Mouse (Mus musculus) heart, postnatal 0 days (tissue): ENCODE measurements around the gene Kirrel2. TPM values are rescaled to one million over a fixed set of nuclear protein-coding genes. Genes with fewer than 3 reads are reported as not detected.
"Not testable (repeated sequence)": the region's sequence is repeated elsewhere in the genome, so short reads cannot be mapped to it uniquely, and the experiment has no call there.

Source experiments
- ATAC-seq: fragments of 200-750 bp; cut with Nextera tagmentation; 2 replicates; pipeline ENCODE4 v1.8.0; 2017; ENCODE audit warnings: low read depth, moderate number of reproducible peaks, moderate library complexity; ENCODE audit not compliant: insufficient read depth
- DNase-seq: peaks from one replicate; pipeline ENCODE4 v3.0.0-alpha.2; 2016; ENCODE audit warnings: low spot score
- H3K27ac ChIP-seq: fragments of 300-500 bp; sonication (generic); 2 replicates; pipeline ENCODE4 v1.5.1; 2014; ENCODE audit warnings: low read depth, mild to moderate bottlenecking
- H3K27me3 ChIP-seq: fragments of 300-500 bp; sonication (generic); 2 replicates; pipeline ENCODE4 v1.6.1; 2014; ENCODE audit warnings: low read length, mixed read lengths; ENCODE audit not compliant: control insufficient read depth, insufficient read depth
- H3K36me3 ChIP-seq: fragments of 300-500 bp; sonication (generic); replicated peaks from 2 replicates; pipeline ENCODE4 v1.6.1; 2014; ENCODE audit warnings: low read length, mixed read lengths; ENCODE audit not compliant: control insufficient read depth, insufficient read depth
- H3K4me1 ChIP-seq: fragments of 300-500 bp; sonication (generic); 2 replicates; pipeline ENCODE4 v1.6.1; 2014; ENCODE audit warnings: antibody characterized with exemption; ENCODE audit not compliant: control insufficient read depth, insufficient read depth
- H3K4me2 ChIP-seq: fragments of 300-500 bp; sonication (generic); 2 replicates; pipeline ENCODE4 v1.6.1; 2014; ENCODE audit warnings: low read depth, mild to moderate bottlenecking, low read length, moderate library complexity
- H3K4me3 ChIP-seq: fragments of 300-500 bp; sonication (generic); 2 replicates; pipeline ENCODE4 v1.5.1; 2014; ENCODE audit warnings: low read depth, low read length
- H3K9ac ChIP-seq: fragments of 300-500 bp; sonication (generic); replicated peaks from 2 replicates; pipeline ENCODE4 v1.6.1; 2014; ENCODE audit warnings: low read depth, low read length, mixed read lengths
- H3K9me3 ChIP-seq: fragments of 300-500 bp; sonication (generic); replicated peaks from 2 replicates; pipeline ENCODE4 v1.6.1; 2016; ENCODE audit warnings: low read length; ENCODE audit not compliant: control insufficient read depth
- CTCF ChIP-seq: IDR thresholded peaks from 2 replicates; pipeline ENCODE4 v1.5.1; 2016; ENCODE audit warnings: antibody characterized with exemption, control low read depth, low read depth
- EP300 ChIP-seq: IDR thresholded peaks from 2 replicates; pipeline ENCODE4 v1.6.1; 2016; ENCODE audit warnings: antibody characterized with exemption, low read depth
- WGBS: fragments of 180-500 bp; shearing (Covaris S2); extraction: QIAGEN DNeasy Blood & Tissue Kit; methylation state at CpG from one replicate; pipeline ENCODE4 v1.1.7; 2014; 5-methylcytosine and 5-hydroxymethylcytosine counted together
- polyA plus RNA-seq: library from polyadenylated mRNA; unstranded; fragments of >200 nt; fragmentation: Nextera tagmentation; extraction: Ambion mirVana; gene quantifications from 2 replicates; pipeline ENCODE4 v1.2.1, GENCODE M21; 2015
- total RNA-seq: library from RNA; depleted of rRNA; stranded (reverse); fragments of >200 nt; gene quantifications from 2 replicates; pipeline ENCODE4 v1.2.3, GENCODE M21; 2014; ENCODE audit warnings: low replicate concordance

The Kirrel2 gene
- total and polyA plus RNA-seq, 2 experiments from 2014 or later, result 0.15 TPM; not detected in 1

GRCm38 (mm10) chr7:30490957-30491307 is 33.4 kb upstream of the Kirrel2 start:
- no peak for ATAC-seq
- Histone ChIP-seq H3K4me2 (no peak overlapping the region), H3K27me3 (0 out of 2 replicates have a peak, but pooled peaks cover 10% of the 10 kb centered on the region), H3K27ac (no peak overlapping the region), H3K9me3 (no peaks in the 10 kb centered on the region), H3K9ac (no peak overlapping the region), H3K4me1 (no peaks in the 10 kb centered on the region), H3K36me3 (no peaks in the 10 kb centered on the region), H3K4me3 (no peak overlapping the region)
- TF ChIP-seq CTCF (no peak), EP300 (no peak)
- DNase-seq, result no peak
- 13% methylated on average over 6 of the region's 6 CpGs for WGBS

DNA sequence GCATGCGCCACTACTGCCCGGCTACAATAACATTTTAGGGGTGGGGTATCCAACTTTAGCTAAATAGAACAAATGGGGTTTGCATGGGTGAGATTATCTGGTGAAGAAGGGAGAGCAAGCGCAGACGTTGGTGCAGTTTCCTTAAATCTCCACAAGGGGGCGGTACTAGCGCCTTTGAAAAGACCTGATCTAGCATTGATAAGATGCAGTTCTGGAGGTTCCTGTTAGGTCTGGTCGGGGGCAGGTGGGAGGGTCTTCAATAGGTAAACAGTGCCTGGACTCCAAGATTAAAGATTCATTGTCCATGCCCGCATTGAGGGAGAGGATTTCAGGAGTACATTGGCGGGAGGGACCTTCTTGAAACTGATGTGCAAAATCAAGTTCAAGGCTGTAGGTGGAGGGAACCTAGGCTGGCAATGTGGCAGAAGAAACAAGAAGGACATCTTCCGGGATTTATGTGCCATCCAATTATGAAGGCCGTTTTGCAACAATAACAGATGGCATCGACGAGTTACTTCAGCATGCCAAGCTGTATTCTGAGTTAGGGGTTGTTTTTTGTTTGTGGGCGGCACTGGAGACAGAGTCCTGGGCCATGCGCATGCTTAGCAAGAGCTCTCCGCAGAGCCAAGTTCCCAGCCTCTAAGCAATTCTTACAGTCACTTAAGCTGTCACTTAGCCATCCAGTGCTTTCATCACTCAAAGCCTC is 32.9 kb upstream of the Kirrel2 start:
- WGBS, result 29% methylated on average over 16 of the region's 16 CpGs

DNA sequence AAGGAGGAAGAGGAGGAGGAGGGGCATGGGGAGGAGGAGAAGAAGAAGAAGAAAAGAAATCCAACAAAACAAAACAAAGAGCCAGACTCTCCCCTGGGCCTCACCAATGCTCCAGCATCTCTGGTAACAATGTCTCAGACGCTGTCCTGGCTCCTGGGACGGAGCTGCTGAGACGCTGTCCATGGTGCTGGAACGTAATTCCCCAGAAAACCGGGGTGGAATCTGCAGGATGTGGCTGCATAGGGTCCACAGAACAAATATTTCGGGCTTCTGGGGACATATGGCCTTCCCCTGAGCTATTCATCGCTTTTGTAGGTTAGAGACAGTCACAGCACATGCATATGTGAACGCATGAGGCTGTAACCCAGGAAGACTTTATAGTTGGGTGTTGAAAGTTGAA is 26.8 kb upstream of the Kirrel2 start:
- H3K4me3 ChIP-seq, result no peak overlapping the region
- no peaks in the 10 kb centered on the region for H3K9me3 ChIP-seq
- H3K27ac ChIP-seq, result no peak overlapping the region
- TF ChIP-seq EP300, result no peak
- no peak for TF ChIP-seq CTCF
- no peaks in the 10 kb centered on the region for H3K36me3 ChIP-seq
- H3K9ac ChIP-seq, result no peak overlapping the region
- no peaks in the 10 kb centered on the region for H3K27me3 ChIP-seq
- DNase-seq, result peak; percentile 32
- H3K4me1 ChIP-seq, result no peaks in the 10 kb centered on the region
- WGBS, result 12% methylated on average over 8 of the region's 8 CpGs
- H3K4me2 ChIP-seq, result no peak overlapping the region
- no peak for ATAC-seq

More for the DNA sequence above, 32.9 kb upstream of the Kirrel2 start:
- no peak overlapping the region for H3K27ac ChIP-seq
- H3K4me3 ChIP-seq, result no peak overlapping the region
- TF ChIP-seq EP300, result no peak
- TF ChIP-seq CTCF, result peak; percentile 40
- no peaks in the 10 kb centered on the region for H3K36me3 ChIP-seq
- ATAC-seq, result no peak
- H3K27me3 ChIP-seq, result 0 out of 2 replicates have a peak, but pooled peaks cover 10% of the 10 kb centered on the region
- DNase-seq, result peak; percentile 13
- no peak overlapping the region for H3K9ac ChIP-seq
- H3K4me2 ChIP-seq, result no peak overlapping the region
- no peaks in the 10 kb centered on the region for H3K4me1 ChIP-seq
- H3K9me3 ChIP-seq, result no peaks in the 10 kb centered on the region

DNA sequence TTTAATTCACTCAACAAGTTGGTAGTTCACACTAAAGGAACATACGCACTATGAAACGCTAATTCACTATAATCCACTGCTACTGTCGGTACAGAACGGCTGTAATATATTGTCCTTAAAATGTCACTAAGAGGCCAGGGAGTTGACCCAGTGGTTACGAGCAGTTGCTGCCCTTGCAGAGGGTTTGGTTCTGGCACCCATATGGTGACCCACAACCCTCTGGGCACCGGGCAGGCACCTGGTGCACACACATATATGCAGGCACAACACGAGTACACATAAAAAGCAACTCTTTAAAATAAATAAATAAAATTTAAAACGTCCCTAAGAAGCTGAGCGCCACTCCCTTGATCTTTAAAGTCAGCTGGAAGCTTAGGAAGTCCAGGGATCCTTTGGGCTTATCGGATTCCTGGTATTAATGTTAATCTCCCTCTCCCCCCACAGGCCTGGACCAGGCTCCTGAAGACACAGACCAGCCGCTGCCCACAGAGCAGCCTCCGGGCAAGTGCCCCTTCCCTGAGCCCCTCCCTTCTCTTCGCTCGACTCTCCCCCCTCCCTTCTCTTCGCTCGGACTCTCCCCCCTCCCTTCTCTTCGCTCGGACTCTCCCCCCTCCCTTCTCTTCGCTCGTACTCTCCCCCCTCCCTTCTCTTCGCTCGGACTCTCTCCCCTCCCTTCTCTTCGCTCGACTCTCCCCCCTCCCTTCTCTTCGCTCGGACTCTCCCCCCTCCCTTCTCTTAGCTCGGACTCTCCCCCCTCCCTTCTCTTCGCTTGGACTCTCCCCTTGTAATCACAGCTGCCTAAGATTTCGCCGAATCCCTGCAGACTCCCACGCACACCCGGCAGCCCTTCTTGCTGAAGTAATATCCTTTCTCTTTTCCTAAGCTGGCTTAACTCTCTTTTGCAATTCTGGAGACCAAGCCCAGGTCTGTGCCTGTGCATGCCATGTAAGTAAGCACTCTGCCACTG is 20.2 kb upstream of the Kirrel2 start:
- no peaks in the 10 kb centered on the region for H3K27me3 ChIP-seq
- peak overlapping the region; percentile 19 for H3K4me3 ChIP-seq
- H3K4me1 ChIP-seq, result no peaks in the 10 kb centered on the region
- peak overlapping the region; percentile 49 for H3K4me2 ChIP-seq
- no peak overlapping the region for H3K9ac ChIP-seq
- WGBS, result 13% methylated on average over 25 of the region's 32 CpGs
- no peak for TF ChIP-seq CTCF
- no peak overlapping the region for H3K27ac ChIP-seq
- DNase-seq, result peak; percentile 7
- H3K36me3 ChIP-seq, result no peaks in the 10 kb centered on the region
- no peak for ATAC-seq
- H3K9me3 ChIP-seq, result no peaks in the 10 kb centered on the region

GRCm38 (mm10) chr7:30476136-30476535 is 18.6 kb upstream of the Kirrel2 start:
- not testable (repeated sequence) for H3K36me3 ChIP-seq, H3K27me3 ChIP-seq, ATAC-seq, H3K4me1 ChIP-seq, H3K9ac ChIP-seq, H3K4me2 ChIP-seq, H3K9me3 ChIP-seq, H3K27ac ChIP-seq, H3K4me3 ChIP-seq, DNase-seq
- WGBS, result 77% methylated on average over 6 of the region's 7 CpGs
